Mouse (Mus musculus): ENCODE data around the gene Tmem117.
A peak's percentile ranks its signal among the peaks of the same experiment; 100 is the strongest.

The Tmem117 gene

GRCm38 (mm10) chr15:94770832-94771578 lies 142.0 kb downstream of the Tmem117 start:
- DNase-seq (ENCODE audit: low read depth, low spot score) = peak; percentile 52

GRCm38 (mm10) chr15:94771691-94772090 lies 142.7 kb downstream of the Tmem117 start:
- no peak for DNase-seq (ENCODE audit: low read depth, low spot score)

GRCm38 (mm10) chr15:94776119-94777069 lies 147.4 kb downstream of the Tmem117 start:
- peak; percentile 65 for DNase-seq (ENCODE audit: low read depth, low spot score)

GRCm38 (mm10) chr15:94781556-94781955 lies 152.5 kb downstream of the Tmem117 start:
- DNase-seq (ENCODE audit: low read depth, low spot score) = no peak

GRCm38 (mm10) chr15:94793455-94793854 lies 164.4 kb downstream of the Tmem117 start:
- DNase-seq (ENCODE audit: low read depth, low spot score) = no peak

- no peak for DNase-seq (ENCODE audit: low read depth, low spot score)
These were observed 166.5 kb downstream of the Tmem117 start for GRCm38 (mm10) chr15:94795484-94795883.

- DNase-seq (ENCODE audit: low read depth, low spot score) = no peak
These were observed 169.2 kb downstream of the Tmem117 start for GRCm38 (mm10) chr15:94798236-94798635.

- no peak for DNase-seq (ENCODE audit: low read depth, low spot score)
These were observed 172.4 kb downstream of the Tmem117 start for GRCm38 (mm10) chr15:94801462-94801861.

- no peak for DNase-seq (ENCODE audit: low read depth, low spot score)
These were observed 173.8 kb downstream of the Tmem117 start for GRCm38 (mm10) chr15:94802820-94803219.

GRCm38 (mm10) chr15:94803624-94804342 lies 174.8 kb downstream of the Tmem117 start:
- DNase-seq (ENCODE audit: low read depth, low spot score) = no peak

GRCm38 (mm10) chr15:94806005-94806404 lies 177.0 kb downstream of the Tmem117 start:
- no peak for DNase-seq (ENCODE audit: low read depth, low spot score)

- no peak for DNase-seq (ENCODE audit: low read depth, low spot score)
These were observed 182.5 kb downstream of the Tmem117 start for GRCm38 (mm10) chr15:94811550-94811949.

GRCm38 (mm10) chr15:94814213-94815100 lies 185.4 kb downstream of the Tmem117 start:
- DNase-seq (ENCODE audit: low read depth, low spot score) = no peak

GRCm38 (mm10) chr15:94835634-94836033 lies 206.6 kb downstream of the Tmem117 start:
- DNase-seq (ENCODE audit: low read depth, low spot score) = no peak

GRCm38 (mm10) chr15:94838646-94839045 lies 209.6 kb downstream of the Tmem117 start:
- no peak for DNase-seq (ENCODE audit: low read depth, low spot score)

- no peak for DNase-seq (ENCODE audit: low read depth, low spot score)
These were observed 218.5 kb downstream of the Tmem117 start for GRCm38 (mm10) chr15:94847501-94847900.

- DNase-seq (ENCODE audit: low read depth, low spot score) = peak; percentile 58
These were observed 230.6 kb downstream of the Tmem117 start for GRCm38 (mm10) chr15:94859641-94860040.

GRCm38 (mm10) chr15:94861173-94861572 lies 232.1 kb downstream of the Tmem117 start:
- DNase-seq (ENCODE audit: low read depth, low spot score) = peak; percentile 47

- peak; percentile 36 for DNase-seq (ENCODE audit: low read depth, low spot score)
These were observed 235.1 kb downstream of the Tmem117 start for GRCm38 (mm10) chr15:94864134-94864533.

- no peak for DNase-seq (ENCODE audit: low read depth, low spot score)
These were observed 239.3 kb downstream of the Tmem117 start for GRCm38 (mm10) chr15:94868372-94868771.

GRCm38 (mm10) chr15:94885026-94885425 lies 256.0 kb downstream of the Tmem117 start:
- DNase-seq (ENCODE audit: low read depth, low spot score) = peak; percentile 52
